Comparison of ENCODE assay signal across 20 mouse cellular contexts in the genomic region with DNA sequence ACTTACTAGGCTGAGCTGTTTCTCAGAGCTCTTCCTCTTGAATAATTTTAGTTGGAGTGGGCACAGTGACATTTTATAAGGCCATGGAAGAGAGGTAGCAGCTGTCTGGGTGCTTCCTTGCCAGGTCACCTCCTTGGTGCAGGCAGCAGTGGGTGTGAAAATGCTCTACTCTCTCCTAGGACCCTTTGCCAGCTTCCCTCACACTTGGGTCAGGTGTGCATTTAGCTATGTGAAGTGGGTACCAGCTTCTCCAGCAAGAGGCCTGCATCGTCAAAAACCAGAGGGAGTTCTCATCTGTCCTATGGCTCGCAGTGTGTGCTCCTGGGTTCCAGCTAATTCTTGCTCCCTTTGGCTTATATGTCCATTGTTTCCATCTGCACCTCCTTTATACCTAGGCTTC. TPM values are rescaled to one million over a fixed set of nuclear protein-coding genes. Genes with fewer than 3 reads are reported as not detected.
"Had no signal": no experiment of that assay in that cellular context is flagged by ENCODE, and none has a peak within 500 bp of the region (broad histone marks: within the 10 kb centered on the region; RNA-seq: fewer than 3 reads in every experiment).

No protein-coding gene starts in this region.

- H3K4me2 ChIP-seq: lung, embryonic 15.5 days; midbrain, embryonic 12.5 days; midbrain, embryonic 15.5 days; neural tube, embryonic 12.5 days; stomach, embryonic 15.5 days had no signal

- H3K4me1 ChIP-seq: lung, embryonic 15.5 days; megakaryocyte, embryonic 14.5 days had no signal

- H3K27ac ChIP-seq: lung, embryonic 15.5 days; macrophage; midbrain, embryonic 12.5 days; midbrain, embryonic 15.5 days; neural tube, embryonic 12.5 days; stomach, embryonic 15.5 days; stomach, postnatal 0 days had no signal

- H3K4me3 ChIP-seq: lung, embryonic 15.5 days; megakaryocyte, embryonic 14.5 days; midbrain, embryonic 12.5 days; midbrain, embryonic 15.5 days; neural tube, embryonic 12.5 days; stomach, embryonic 15.5 days had no signal

- H3K9me3 ChIP-seq: lung, embryonic 15.5 days; megakaryocyte, embryonic 14.5 days; midbrain, embryonic 12.5 days; midbrain, embryonic 15.5 days; neural tube, embryonic 12.5 days; stomach, embryonic 15.5 days had no signal

- H3K9ac ChIP-seq: liver, postnatal 0 days; lung, embryonic 15.5 days; midbrain, embryonic 12.5 days; midbrain, embryonic 15.5 days; neural tube, embryonic 12.5 days; stomach, embryonic 15.5 days had no signal

- H3K36me3 ChIP-seq: lung, embryonic 15.5 days; midbrain, embryonic 12.5 days; midbrain, embryonic 15.5 days; neural tube, embryonic 12.5 days; stomach, embryonic 15.5 days had no signal

- H3K27me3 ChIP-seq: lung, embryonic 15.5 days; midbrain, embryonic 12.5 days; midbrain, embryonic 15.5 days; neural tube, embryonic 12.5 days; stomach, embryonic 15.5 days had no signal

- DNase-seq: liver, postnatal 0 days; lung, adult 2 months; lung, postnatal 14 days; lung, postnatal 36 days; right cerebral cortex, postnatal 14 days; thymus, adult 2 months; thymus, postnatal 25 days; thymus, postnatal 4 days had no signal

- ATAC-seq: liver, postnatal 0 days; lung, postnatal 0 days; midbrain, embryonic 15.5 days had no signal

RNA-seq across cellular contexts. Expression of a gene that starts 24.7 kb away (rescaled TPM):
- total RNA-seq: megakaryocyte progenitor cell, adult 5-6 weeks; monocyte, adult 5-6 weeks; neutrophil, adult 5-6 weeks had no signal
- polyA plus RNA-seq: macrophage had no signal

RNA-seq across cellular contexts. Expression of a gene that starts 24.7 kb away (rescaled TPM):
- total RNA-seq: megakaryocyte progenitor cell, adult 5-6 weeks; monocyte, adult 5-6 weeks had no signal
- polyA plus RNA-seq: liver, postnatal 0 days; lung, postnatal 0 days; macrophage had no signal
